In the genomic region with DNA sequence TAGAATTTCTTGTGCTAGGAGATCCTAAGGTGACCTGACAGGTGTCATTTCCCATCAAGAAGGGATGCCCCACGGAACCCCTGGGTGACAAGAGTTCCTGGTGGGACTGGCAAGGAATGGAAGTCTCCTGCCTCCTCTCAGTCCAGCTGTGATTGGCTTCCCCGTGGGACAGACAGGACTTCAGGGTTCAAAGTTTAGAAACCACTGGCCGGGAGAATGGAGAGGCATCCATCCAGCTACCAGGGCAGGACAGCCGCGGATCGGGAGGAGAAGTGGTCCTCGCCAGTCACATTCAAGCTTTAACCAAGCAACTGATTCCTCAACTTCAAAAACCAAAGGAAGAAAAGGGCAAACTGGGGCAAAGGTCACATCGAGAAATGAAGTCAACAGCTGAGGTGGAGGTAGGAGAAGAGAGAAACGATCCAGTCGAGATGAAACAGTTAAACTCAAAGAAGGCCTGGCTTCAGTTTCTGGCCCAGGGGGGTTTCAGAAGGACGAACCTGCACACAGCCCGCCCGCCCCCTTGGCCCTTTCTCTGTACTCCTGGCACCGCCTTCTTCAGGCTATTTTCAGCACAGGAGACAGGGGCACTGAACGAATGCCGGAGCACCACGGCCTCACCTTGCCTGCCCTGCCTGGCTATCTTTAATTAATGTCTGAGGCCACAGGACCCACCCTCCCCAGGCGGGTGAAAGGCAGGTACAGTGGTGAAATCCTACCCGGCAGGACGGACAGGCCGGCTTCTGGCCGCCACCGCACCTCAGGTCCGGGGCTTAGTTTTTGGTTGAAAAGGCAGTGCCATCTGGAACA, we compare ENCODE assay signal across 8 mouse cellular contexts. TPM values are rescaled to one million over a fixed set of nuclear protein-coding genes. Genes with fewer than 3 reads are reported as not detected.
DNase-seq lines count a peak whose midpoint lies in the region; ATAC-seq and TF ChIP-seq lines count a peak whose summit lies in the region.

No protein-coding gene starts in this region.

- no peaks in the 10 kb centered on the region for H3K9me3 ChIP-seq in midbrain, embryonic 15.5 days

- peak overlapping the region; percentile 28; the same call in 1 of the 2 replicates for H3K9ac ChIP-seq in liver, adult 2 months (ENCODE audit: low read depth, low read length)
- H3K9ac ChIP-seq in heart, adult 2 months (ENCODE audit: low read depth, low read length): peak overlapping the region; percentile 61
- no peak overlapping the region for H3K9ac ChIP-seq in midbrain, embryonic 15.5 days

- no peaks in the 10 kb centered on the region for H3K36me3 ChIP-seq in liver, adult 2 months (ENCODE audit: control insufficient read depth, insufficient read depth, low read length)
- H3K36me3 ChIP-seq in heart, adult 2 months (ENCODE audit: control insufficient read depth, insufficient read depth, low read length): peaks cover 12% of the 10 kb centered on the region
- no peaks in the 10 kb centered on the region for H3K36me3 ChIP-seq in kidney, adult 2 months (ENCODE audit: control insufficient read depth, insufficient read depth, low read length)
- H3K36me3 ChIP-seq in midbrain, embryonic 15.5 days (replicated peaks): no peaks in the 10 kb centered on the region

- 0 out of 2 replicates have a peak overlapping the region, but pooled peaks have one; percentile 84 for H3K4me2 ChIP-seq in midbrain, embryonic 15.5 days

- DNase-seq in liver, adult 2 months (ENCODE audit: extremely low read depth, low read depth, low spot score): peak; percentile 83
- DNase-seq in liver: no peak
- peak; percentile 66 to 73 for DNase-seq in heart, adult 2 months
- peak; percentile 87 for DNase-seq in kidney, adult 2 months
- DNase-seq in layer of hippocampus, adult 18-20 months (ENCODE audit: low spot score in 2 of 2): no peak
- DNase-seq in cerebellum, adult 11 months: no peak

- TF ChIP-seq EP300 in heart, adult 2 months (IDR thresholded peaks at IDR 0.05; ENCODE audit: insufficient read depth, low read depth, low read length): 0 out of 2 replicates have a peak, but pooled peaks have one; percentile 29

- no peaks in the 10 kb centered on the region for H3K27me3 ChIP-seq in liver, adult 2 months (ENCODE audit: control insufficient read depth, insufficient read depth, low read length)
- no peaks in the 10 kb centered on the region for H3K27me3 ChIP-seq in heart, adult 2 months (ENCODE audit: control insufficient read depth, insufficient read depth, low read length)
- no peaks in the 10 kb centered on the region for H3K27me3 ChIP-seq in kidney, adult 2 months (replicated peaks; ENCODE audit: control insufficient read depth, insufficient read depth, low read length)
- no peaks in the 10 kb centered on the region for H3K27me3 ChIP-seq in midbrain, embryonic 15.5 days (replicated peaks)

- no peak for TF ChIP-seq POLR2A in liver, adult 2 months (IDR thresholded peaks at IDR 0.05; ENCODE audit: extremely low read depth, insufficient read depth, low read length)
- no peak for TF ChIP-seq POLR2A in heart, adult 2 months (IDR thresholded peaks at IDR 0.05; ENCODE audit: insufficient read depth, low read depth, low read length)
- no peak for TF ChIP-seq POLR2A in kidney, adult 2 months (IDR thresholded peaks at IDR 0.05; ENCODE audit: low read depth, low read length)

- peaks cover 51% of the 10 kb centered on the region for H3K4me1 ChIP-seq in liver, adult 2 months (ENCODE audit: control insufficient read depth, insufficient read depth, low read length)
- peaks cover 32% of the 10 kb centered on the region for H3K4me1 ChIP-seq in heart, adult 2 months (ENCODE audit: control insufficient read depth, insufficient read depth, low read length)
- peaks cover 33% of the 10 kb centered on the region for H3K4me1 ChIP-seq in kidney, adult 2 months (ENCODE audit: control insufficient read depth, insufficient read depth, low read length)
- peaks cover 69% of the 10 kb centered on the region for H3K4me1 ChIP-seq in midbrain, embryonic 15.5 days

- peak overlapping the region; percentile 16 for H3K4me3 ChIP-seq in liver, adult 2 months (ENCODE audit: insufficient read depth, low read depth, low read length)
- peak overlapping the region; percentile 92 for H3K4me3 ChIP-seq in heart, adult 2 months
- peak overlapping the region; percentile 27 for H3K4me3 ChIP-seq in kidney, adult 2 months (ENCODE audit: insufficient read depth, low read depth, low read length)
- no peak overlapping the region for H3K4me3 ChIP-seq in midbrain, embryonic 15.5 days

- no peak for TF ChIP-seq CTCF in liver, adult 2 months (IDR thresholded peaks at IDR 0.05; ENCODE audit: low read depth, low read length)
- no peak for TF ChIP-seq CTCF in heart, adult 2 months (IDR thresholded peaks at IDR 0.05)
- TF ChIP-seq CTCF in kidney, adult 2 months (conservative IDR thresholded peaks at IDR 0.05; ENCODE audit: insufficient read depth, insufficient read length, low read depth, low read length): no peak

- intact Hi-C loops in heart, adult 2 months (cut with DNase I): loop anchor here (10.0 kb wide), 1 partner anchor 568 kb away; the partner anchor contains the start of gene Gpx8

- H3K79me2 ChIP-seq in liver, adult 2 months (ENCODE audit: control insufficient read depth, insufficient read depth, low read length): peaks cover 57% of the 10 kb centered on the region
- peaks cover 13% of the 10 kb centered on the region for H3K79me2 ChIP-seq in heart, adult 2 months (replicated peaks; ENCODE audit: control insufficient read depth, insufficient read depth, low read length)

- no peak for ATAC-seq in midbrain, embryonic 15.5 days (replicated peaks)
- ATAC-seq in inflammation-experienced regulatory T-cells, adult 6 months: no peak

- peak overlapping the region; percentile 63 for H3K27ac ChIP-seq in liver, adult 2 months (replicated peaks; ENCODE audit: insufficient read depth, low read depth, low read length)
- H3K27ac ChIP-seq in heart, adult 2 months: peak overlapping the region; percentile 95
- H3K27ac ChIP-seq in kidney, adult 2 months (ENCODE audit: insufficient read depth, low read depth, low read length): peak overlapping the region; percentile 79
- no peak overlapping the region for H3K27ac ChIP-seq in midbrain, embryonic 15.5 days

- WGBS in liver, adult 2 months: 20% methylated on average over 24 of the region's 24 CpGs
- 45% methylated on average over 24 of the region's 24 CpGs for WGBS in heart, adult 2 months
- 28% methylated on average over 24 of the region's 24 CpGs for WGBS in kidney, adult 2 months
- 71% methylated on average over 24 of the region's 24 CpGs for WGBS in midbrain, embryonic 15.5 days

RNA-seq across cellular contexts. Expression of gene Snx18, which starts 6.0 kb away (rescaled TPM):
- 15.4 and 18.1 TPM in 2 replicates for total RNA-seq in liver, adult 2 months (2014; rRNA removed)
- 7.2 and 7.5 TPM in 2 replicates for polyA plus RNA-seq in liver, adult 2 months (2012; rRNA removed)
- total RNA-seq in heart, adult 2 months (2021): 10 to 100 TPM; 18.0 to 20.4 TPM
- polyA plus RNA-seq in heart, adult 2 months (2012; rRNA removed): 8.3 and 14.8 TPM in 2 replicates
- 22.1 and 22.9 TPM in 2 replicates for polyA plus RNA-seq in kidney, adult 2 months (2012; rRNA removed)
- polyA plus RNA-seq in midbrain, embryonic 15.5 days (2015; fragmentation: Nextera tagmentation; extraction: Ambion mirVana): 9.0 and 10.6 TPM in 2 replicates
- 10 to 100 TPM; 22.7 to 23.5 TPM for total RNA-seq in layer of hippocampus, adult 18-20 months (2021)
- 10 to 100 TPM; 10.7 to 12.2 (median 11.8) TPM for polyA plus RNA-seq in inflammation-experienced regulatory T-cells, adult 6 months (2017; shearing (Covaris generic))

RNA-seq across cellular contexts. Expression of gene Hspb3, which starts 51.1 kb away (rescaled TPM):
- total RNA-seq in liver, adult 2 months (2014; rRNA removed): not detected in 2 replicates
- polyA plus RNA-seq in liver, adult 2 months (2012; rRNA removed): not detected in 2 replicates
- 10 to 100 TPM; 14.2 to 17.6 TPM for total RNA-seq in heart, adult 2 months (2021)
- polyA plus RNA-seq in heart, adult 2 months (2012; rRNA removed): 19.6 and 35.9 TPM in 2 replicates
- polyA plus RNA-seq in kidney, adult 2 months (2012; rRNA removed): 0.55 TPM in 1 of 2 replicates, not detected in the other
- 0.46 TPM in 1 of 2 replicates, not detected in the other for polyA plus RNA-seq in midbrain, embryonic 15.5 days (2015; fragmentation: Nextera tagmentation; extraction: Ambion mirVana)
- 1 to 10 TPM in 1 of 2 experiments, under 1 TPM in 1; 0.99 to 2.2 TPM for total RNA-seq in layer of hippocampus, adult 18-20 months (2021)
- not detected for polyA plus RNA-seq in inflammation-experienced regulatory T-cells, adult 6 months (2017; shearing (Covaris generic))

Comparison
In these comparisons a context has a peak if more than half of its experiments do, and no peak if none do; other contexts are left out.
1. DNase-seq: peak in liver, adult 2 months (single experiment), heart, adult 2 months (2 of 2) and kidney, adult 2 months (single experiment); none in liver (single experiment), layer of hippocampus, adult 18-20 months (0 of 2) and cerebellum, adult 11 months (single experiment).
2. RNA of gene Hspb3, which starts 51.1 kb away (polyA plus RNA-seq): 19.6 to 35.9 TPM in heart, adult 2 months; 0.55 TPM in kidney, adult 2 months, 0.46 TPM in midbrain, embryonic 15.5 days, not detected in liver, adult 2 months and not detected in inflammation-experienced regulatory T-cells, adult 6 months; every median in the first group is over 10 times any median in the second.